Comparison of ENCODE assay signal across 20 mouse cellular contexts in genomic region chr2:10321093-10321492, GRCm38 (mm10). TPM values are rescaled to one million over a fixed set of nuclear protein-coding genes. Genes with fewer than 3 reads are reported as not detected.
A peak's percentile ranks its signal among the peaks of the same experiment; 100 is the strongest.
DNase-seq lines count a peak whose midpoint lies in the region; ATAC-seq lines count a peak whose summit lies in the region.
"Had no signal": no experiment of that assay in that cellular context is flagged by ENCODE, and none has a peak within 500 bp of the region (broad histone marks: within the 10 kb centered on the region; RNA-seq: fewer than 3 reads in every experiment).

No protein-coding gene starts in this region.

- H3K27me3 ChIP-seq in kidney, embryonic 14.5 days (ENCODE audit: control insufficient read depth, insufficient read depth, low read length) = no peaks in the 10 kb centered on the region
- H3K27me3 ChIP-seq in neural tube, embryonic 13.5 days = no peaks in the 10 kb centered on the region
- H3K27me3 ChIP-seq: embryonic facial prominence, embryonic 15.5 days; limb, embryonic 15.5 days; midbrain, embryonic 12.5 days; Patski had no signal

- no peak overlapping the region for H3K4me3 ChIP-seq in kidney, embryonic 14.5 days (ENCODE audit: low read length)
- H3K4me3 ChIP-seq in neural tube, embryonic 13.5 days = no peak overlapping the region
- H3K4me3 ChIP-seq: embryonic facial prominence, embryonic 15.5 days; forebrain, embryonic 10.5 days; limb, embryonic 15.5 days; midbrain, embryonic 12.5 days had no signal

- no peak overlapping the region for H3K4me2 ChIP-seq in kidney, embryonic 14.5 days (replicated peaks; ENCODE audit: low read depth, low read length)
- no peak overlapping the region for H3K4me2 ChIP-seq in neural tube, embryonic 13.5 days
- H3K4me2 ChIP-seq: embryonic facial prominence, embryonic 15.5 days; heart, embryonic 11.5 days; limb, embryonic 15.5 days; midbrain, embryonic 12.5 days had no signal

- no peak for ATAC-seq in kidney, embryonic 14.5 days (ENCODE audit: low FRiP score, low TSS enrichment)
- peak; percentile 81 for ATAC-seq in neural tube, embryonic 13.5 days (ENCODE audit: low read depth)
- ATAC-seq: activated CD4-positive, CD25-positive, alpha-beta regulatory T cell, adult 4 months; liver, postnatal 0 days; Patski had no signal

- DNase-seq in gastrocnemius, postnatal 10 days = peak; percentile 59
- no peak for DNase-seq in gastrocnemius, adult 8-10 months (ENCODE audit: low spot score in 2 of 2)
- peak; percentile 29 for DNase-seq in kidney, postnatal 14 days
- DNase-seq in neural tube, embryonic 10.5 days (ENCODE audit: extremely low spot score, low spot score) = no peak
- DNase-seq in spleen, adult 18-20 months = no peak
- DNase-seq: cerebellum, adult 9-11 months; embryo, embryonic 11 days; layer of hippocampus, adult 9-11 months; liver, postnatal 0 days; thymus, postnatal 36 days had no signal

- H3K4me1 ChIP-seq in kidney, embryonic 14.5 days (ENCODE audit: control insufficient read depth, insufficient read depth, low read length) = no peaks in the 10 kb centered on the region
- peaks cover 5% of the 10 kb centered on the region for H3K4me1 ChIP-seq in neural tube, embryonic 13.5 days (replicated peaks)
- H3K4me1 ChIP-seq: embryonic facial prominence, embryonic 15.5 days; forebrain, embryonic 10.5 days; midbrain, embryonic 12.5 days had no signal

- H3K36me3 ChIP-seq in kidney, embryonic 14.5 days (ENCODE audit: control insufficient read depth, insufficient read depth, low read length) = no peaks in the 10 kb centered on the region
- H3K36me3 ChIP-seq in neural tube, embryonic 13.5 days = no peaks in the 10 kb centered on the region
- H3K36me3 ChIP-seq: embryonic facial prominence, embryonic 15.5 days; forebrain, embryonic 10.5 days; limb, embryonic 15.5 days; midbrain, embryonic 12.5 days had no signal

- no peak overlapping the region for H3K27ac ChIP-seq in kidney, embryonic 14.5 days (ENCODE audit: low read depth, low read length)
- H3K27ac ChIP-seq in neural tube, embryonic 13.5 days (replicated peaks) = no peak overlapping the region
- H3K27ac ChIP-seq: embryonic facial prominence, embryonic 15.5 days; forebrain, embryonic 10.5 days; limb, embryonic 15.5 days; macrophage; midbrain, embryonic 12.5 days had no signal

- WGBS in kidney, embryonic 14.5 days = 40% methylated on average over 6 of the region's 6 CpGs
- WGBS in neural tube, embryonic 13.5 days = 59% methylated on average over 6 of the region's 6 CpGs

- no peak overlapping the region for H3K9ac ChIP-seq in kidney, embryonic 14.5 days (ENCODE audit: low read depth, low read length)
- H3K9ac ChIP-seq in neural tube, embryonic 13.5 days = no peak overlapping the region
- H3K9ac ChIP-seq: embryonic facial prominence, embryonic 15.5 days; limb, embryonic 15.5 days; liver, postnatal 0 days; midbrain, embryonic 12.5 days had no signal

- no peaks in the 10 kb centered on the region for H3K9me3 ChIP-seq in kidney, embryonic 14.5 days (ENCODE audit: control insufficient read depth, low read length)
- no peaks in the 10 kb centered on the region for H3K9me3 ChIP-seq in neural tube, embryonic 13.5 days
- H3K9me3 ChIP-seq: embryonic facial prominence, embryonic 15.5 days; forebrain, embryonic 10.5 days; limb, embryonic 15.5 days; midbrain, embryonic 12.5 days had no signal

RNA-seq across cellular contexts. Expression of gene Sfmbt2, which starts 49.2 kb away (rescaled TPM):
- under 1 TPM; 0.54 to 0.72 TPM for total RNA-seq in gastrocnemius, postnatal 10 days (2021)
- total RNA-seq in gastrocnemius, adult 8-10 months (2022) = under 1 TPM in 2 of 4 experiments, not detected in 2; 0.08 to 0.20 TPM
- polyA plus RNA-seq in kidney, embryonic 14.5 days (2014; fragmentation: Nextera tagmentation; extraction: Ambion mirVana) = 1.9 and 2.3 TPM in 2 replicates
- polyA plus RNA-seq in neural tube, embryonic 13.5 days (2015; fragmentation: Nextera tagmentation; extraction: Ambion mirVana) = 3.1 and 3.3 TPM in 2 replicates

Comparison
In these comparisons a context has a peak if more than half of its experiments do, and no peak if none do; other contexts are left out.
1. DNase-seq: peak in gastrocnemius, postnatal 10 days (single experiment) and kidney, postnatal 14 days (single experiment); none in gastrocnemius, adult 8-10 months (0 of 2), neural tube, embryonic 10.5 days (single experiment) and spleen, adult 18-20 months (0 of 2).